Mouse (Mus musculus) heart, embryonic 13.5 days (tissue): Measurements from ENCODE around the gene Hoxc11. TPM values are rescaled to one million over a fixed set of nuclear protein-coding genes. Genes with fewer than 3 reads are reported as not detected.
A peak's percentile ranks its signal among the peaks of the same experiment; 100 is the strongest.

Source experiments
- ATAC-seq: fragments of 200-750 bp; cut with Nextera tagmentation; 2 replicates; pipeline ENCODE4 v1.8.0; 2017; ENCODE audit warnings: moderate TSS enrichment; ENCODE audit not compliant: insufficient number of reproducible peaks, low FRiP score, low TSS enrichment; ENCODE audit errors: extremely low read depth
- H3K27ac ChIP-seq: fragments of 300-500 bp; sonication (generic); replicated peaks from 2 replicates; pipeline ENCODE4 v1.5.1; 2015; ENCODE audit warnings: moderate library complexity, mild to moderate bottlenecking, inconsistent platforms
- H3K27me3 ChIP-seq: fragments of 300-500 bp; sonication (generic); replicated peaks from 2 replicates; pipeline ENCODE4 v1.6.1; 2015; ENCODE audit warnings: mild to moderate bottlenecking, inconsistent platforms
- H3K36me3 ChIP-seq: fragments of 300-500 bp; sonication (generic); 2 replicates; pipeline ENCODE4 v1.6.1; 2015; ENCODE audit warnings: mild to moderate bottlenecking, inconsistent platforms
- H3K4me1 ChIP-seq: fragments of 300-500 bp; sonication (generic); 2 replicates; pipeline ENCODE4 v1.6.1; 2015; ENCODE audit warnings: inconsistent platforms
- H3K4me2 ChIP-seq: fragments of 300-500 bp; sonication (generic); 2 replicates; pipeline ENCODE4 v1.6.1; 2015; ENCODE audit warnings: inconsistent platforms, mild to moderate bottlenecking, moderate library complexity
- H3K4me3 ChIP-seq: fragments of 300-500 bp; sonication (generic); 2 replicates; pipeline ENCODE4 v1.5.1; 2015; ENCODE audit warnings: moderate library complexity, mild to moderate bottlenecking, inconsistent platforms
- H3K9ac ChIP-seq: fragments of 300-500 bp; sonication (generic); 2 replicates; pipeline ENCODE4 v1.6.1; 2015; ENCODE audit warnings: inconsistent platforms, mild to moderate bottlenecking, moderate library complexity
- H3K9me3 ChIP-seq: fragments of 300-500 bp; sonication (generic); 2 replicates; pipeline ENCODE4 v1.6.1; 2016; ENCODE audit warnings: inconsistent platforms
- WGBS: fragments of 180-500 bp; shearing (Covaris S2); methylation state at CpG from one replicate; pipeline ENCODE4 v1.1.7; 2015; ENCODE audit warnings: mixed read lengths; 5-methylcytosine and 5-hydroxymethylcytosine counted together
- polyA plus RNA-seq: library from polyadenylated mRNA; unstranded; fragments of >200 nt; fragmentation: Nextera tagmentation; extraction: Ambion mirVana; gene quantifications from 2 replicates; pipeline ENCODE4 v1.2.1, GENCODE M21; 2015

The Hoxc11 gene
- polyA plus RNA-seq, 1 experiment from 2014 or later, result not detected

DNA sequence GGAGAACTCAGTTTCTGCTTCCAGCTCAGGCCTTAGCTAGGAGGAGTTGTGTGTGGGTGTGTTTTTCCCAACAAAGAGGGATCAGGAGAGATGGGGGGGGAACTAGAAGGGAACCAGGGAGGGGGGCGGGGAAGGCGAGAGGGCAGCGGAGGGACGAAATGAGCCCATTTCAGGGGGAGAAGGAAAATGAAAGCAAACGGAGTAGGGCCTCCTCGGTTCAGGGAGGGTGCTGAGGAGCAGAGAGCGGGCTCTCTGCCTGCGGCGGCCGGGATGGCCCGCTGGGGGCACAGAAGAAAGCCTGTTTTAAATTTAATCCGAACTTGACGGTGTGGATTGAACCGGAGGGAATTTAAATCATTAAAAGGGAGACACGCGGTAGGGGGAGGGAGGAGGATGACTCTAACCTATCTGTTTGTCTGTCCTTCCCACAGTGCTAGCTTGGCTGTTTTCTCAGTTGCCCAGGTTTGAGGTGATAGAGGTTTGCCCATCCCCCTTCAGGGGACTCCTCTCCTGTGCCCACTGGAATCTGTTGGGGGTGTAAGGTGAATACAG, 23.3 kb downstream of the Hoxc11 start:
- H3K9ac ChIP-seq, result no peak overlapping the region

GRCm38 (mm10) chr15:102978615-102979515, 24.6 kb downstream of the Hoxc11 start:
- Histone ChIP-seq H3K27me3 (peaks cover 100% of the 10 kb centered on the region), H3K4me3 (no peak overlapping the region), H3K4me1 (peaks cover 13% of the 10 kb centered on the region), H3K27ac (no peak overlapping the region), H3K4me2 (no peak overlapping the region), H3K9ac (no peak overlapping the region), H3K36me3 (no peaks in the 10 kb centered on the region), H3K9me3 (no peaks in the 10 kb centered on the region)
- no peak for ATAC-seq
- WGBS, result 4% methylated on average over 13 of the region's 13 CpGs

More for the DNA sequence above, 23.3 kb downstream of the Hoxc11 start:
- Histone ChIP-seq H3K4me3 (peak overlapping the region; percentile 35), H3K4me1 (peaks cover 13% of the 10 kb centered on the region), H3K27me3 (peaks cover 100% of the 10 kb centered on the region), H3K9me3 (no peaks in the 10 kb centered on the region), H3K4me2 (peak overlapping the region; percentile 51), H3K36me3 (no peaks in the 10 kb centered on the region), H3K27ac (no peak overlapping the region)
- ATAC-seq, result no peak
- WGBS, result 3% methylated on average over 16 of the region's 16 CpGs

DNA sequence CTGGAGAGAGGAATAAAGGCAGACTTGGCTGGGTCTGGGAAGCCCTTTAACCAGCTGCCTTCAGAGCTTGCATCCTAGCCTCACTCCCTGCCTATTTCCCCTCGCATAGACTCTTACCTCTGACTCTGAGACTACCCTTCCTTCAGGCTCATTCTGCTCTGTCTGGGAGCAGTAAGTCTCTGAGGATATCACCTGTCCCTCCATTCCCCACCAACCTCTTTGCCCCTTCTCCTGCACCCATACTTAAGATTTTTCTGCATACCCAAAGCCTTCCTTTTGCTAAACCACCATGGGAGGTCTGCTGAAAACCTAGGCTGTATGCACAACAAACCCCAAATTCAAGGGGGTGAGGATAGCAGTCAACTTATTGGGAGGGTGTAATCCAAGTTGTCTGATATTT, 25.7 kb downstream of the Hoxc11 start:
- Histone ChIP-seq H3K4me1 (peaks cover 13% of the 10 kb centered on the region), H3K9ac (no peak overlapping the region), H3K4me3 (no peak overlapping the region), H3K27me3 (peaks cover 100% of the 10 kb centered on the region), H3K36me3 (no peaks in the 10 kb centered on the region), H3K27ac (no peak overlapping the region), H3K9me3 (no peaks in the 10 kb centered on the region), H3K4me2 (no peak overlapping the region)
- WGBS, result 0% methylated on average over 1 of the region's 1 CpGs
- no peak for ATAC-seq

DNA sequence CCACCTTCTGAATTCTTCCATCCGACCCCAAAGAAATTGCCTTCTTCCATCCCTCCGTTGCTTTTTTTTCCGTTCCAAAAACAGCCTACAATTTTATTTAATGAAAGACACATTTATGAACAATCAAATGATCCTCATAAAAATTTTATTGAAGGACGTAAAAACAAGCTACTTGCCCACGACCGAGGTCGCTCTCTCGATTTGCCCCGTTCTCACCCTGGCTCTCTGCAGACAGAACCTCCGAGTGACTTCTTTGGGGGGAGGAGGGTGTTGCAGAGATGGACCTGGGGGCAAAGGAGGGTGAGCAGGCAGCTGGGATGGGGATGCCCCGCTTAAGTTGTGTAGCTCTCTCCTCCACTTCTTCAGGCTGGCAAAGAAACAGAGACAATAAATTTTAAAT, 26.1 kb downstream of the Hoxc11 start:
- Histone ChIP-seq H3K4me2 (no peak overlapping the region), H3K27me3 (peaks cover 100% of the 10 kb centered on the region), H3K36me3 (no peaks in the 10 kb centered on the region), H3K9me3 (no peaks in the 10 kb centered on the region), H3K27ac (no peak overlapping the region), H3K9ac (no peak overlapping the region), H3K4me3 (no peak overlapping the region), H3K4me1 (peaks cover 13% of the 10 kb centered on the region)
- ATAC-seq, result no peak
- WGBS, result 4% methylated on average over 11 of the region's 11 CpGs

GRCm38 (mm10) chr15:102980912-102981311, 26.7 kb downstream of the Hoxc11 start:
- Histone ChIP-seq H3K9me3 (no peaks in the 10 kb centered on the region), H3K4me3 (peak overlapping the region; percentile 42), H3K4me1 (peaks cover 13% of the 10 kb centered on the region), H3K27ac (no peak overlapping the region), H3K27me3 (peaks cover 100% of the 10 kb centered on the region), H3K4me2 (peak overlapping the region; percentile 62), H3K9ac (no peak overlapping the region), H3K36me3 (no peaks in the 10 kb centered on the region)
- 0% methylated on average over 14 of the region's 14 CpGs for WGBS
- no peak for ATAC-seq

DNA sequence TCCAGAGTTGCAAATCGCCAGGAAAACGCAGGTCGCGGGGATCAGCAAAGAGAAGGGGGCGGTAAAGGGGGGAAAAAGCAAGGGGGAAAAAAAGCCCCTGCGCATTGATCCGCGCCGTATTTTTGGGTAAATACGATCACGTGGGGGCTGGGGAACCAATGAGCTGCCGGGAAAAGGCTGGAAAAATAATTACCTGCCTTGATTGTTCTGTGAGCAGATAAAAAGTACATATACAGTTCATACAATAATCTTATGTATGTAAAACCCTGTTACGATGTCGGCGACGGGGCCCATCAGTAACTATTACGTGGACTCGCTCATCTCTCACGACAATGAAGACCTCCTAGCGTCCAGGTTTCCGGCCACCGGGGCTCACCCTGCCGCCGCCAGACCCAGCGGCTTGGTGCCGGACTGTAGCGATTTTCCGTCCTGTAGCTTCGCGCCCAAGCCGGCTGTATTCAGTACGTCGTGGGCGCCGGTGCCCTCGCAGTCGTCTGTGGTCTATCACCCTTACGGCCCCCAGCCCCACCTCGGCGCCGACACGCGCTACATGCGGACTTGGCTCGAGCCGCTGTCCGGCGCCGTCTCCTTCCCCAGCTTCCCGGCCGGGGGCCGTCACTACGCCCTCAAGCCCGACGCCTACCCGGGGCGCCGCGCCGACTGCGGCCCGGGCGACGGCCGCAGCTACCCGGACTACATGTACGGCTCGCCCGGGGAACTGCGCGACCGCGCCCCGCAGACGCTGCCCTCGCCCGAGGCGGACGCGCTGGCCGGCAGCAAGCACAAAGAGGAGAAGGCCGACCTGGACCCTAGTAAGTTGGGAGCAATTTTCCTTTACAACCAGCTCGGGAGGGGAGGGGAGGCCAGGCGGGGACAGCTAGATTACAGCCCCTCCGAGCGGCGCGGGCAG, 27.4 kb downstream of the Hoxc11 start:
- Histone ChIP-seq H3K4me3 (peak overlapping the region; percentile 42), H3K27me3 (peaks cover 100% of the 10 kb centered on the region), H3K9ac (no peak overlapping the region), H3K4me2 (peak overlapping the region; percentile 62), H3K27ac (no peak overlapping the region), H3K9me3 (no peaks in the 10 kb centered on the region), H3K36me3 (no peaks in the 10 kb centered on the region), H3K4me1 (peaks cover 13% of the 10 kb centered on the region)
- WGBS, result under 1% methylated on average over 88 of the region's 88 CpGs
- ATAC-seq, result no peak

DNA sequence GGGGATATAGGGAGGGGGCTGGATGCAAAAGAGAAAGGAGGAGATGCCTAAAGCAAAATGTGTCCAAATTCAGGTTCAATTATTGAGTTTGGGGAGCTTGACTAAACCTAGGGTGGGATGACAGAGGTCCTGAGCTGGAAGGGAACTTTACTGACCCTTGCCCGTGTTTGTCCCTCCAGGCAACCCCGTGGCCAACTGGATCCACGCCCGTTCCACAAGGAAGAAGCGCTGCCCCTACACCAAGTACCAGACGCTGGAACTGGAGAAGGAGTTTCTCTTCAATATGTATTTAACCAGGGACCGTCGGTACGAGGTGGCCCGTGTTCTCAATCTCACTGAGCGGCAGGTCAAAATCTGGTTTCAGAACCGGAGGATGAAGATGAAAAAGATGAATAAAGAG, 29.5 kb downstream of the Hoxc11 start:
- Histone ChIP-seq H3K4me1 (peaks cover 8% of the 10 kb centered on the region), H3K36me3 (no peaks in the 10 kb centered on the region), H3K27ac (no peak overlapping the region), H3K9me3 (no peaks in the 10 kb centered on the region), H3K4me3 (no peak overlapping the region), H3K4me2 (no peak overlapping the region), H3K9ac (no peak overlapping the region), H3K27me3 (peaks cover 100% of the 10 kb centered on the region)
- no peak for ATAC-seq
- WGBS, result 1% methylated on average over 12 of the region's 12 CpGs

- no peak overlapping the region for H3K9ac ChIP-seq
- no peak for ATAC-seq
- H3K4me3 ChIP-seq, result no peak overlapping the region
- H3K27me3 ChIP-seq, result peaks cover 100% of the 10 kb centered on the region
- H3K4me2 ChIP-seq, result no peak overlapping the region
- no peaks in the 10 kb centered on the region for H3K9me3 ChIP-seq
- peaks cover 8% of the 10 kb centered on the region for H3K4me1 ChIP-seq
- 2% methylated on average over 10 of the region's 10 CpGs for WGBS
- no peak overlapping the region for H3K27ac ChIP-seq
- H3K36me3 ChIP-seq, result no peaks in the 10 kb centered on the region
Measured at GRCm38 (mm10) chr15:102984521-102984920, 30.3 kb downstream of the Hoxc11 start.

GRCm38 (mm10) chr15:102984925-102985324, 30.7 kb downstream of the Hoxc11 start:
- Histone ChIP-seq H3K4me3 (no peak overlapping the region), H3K4me1 (peaks cover 8% of the 10 kb centered on the region), H3K4me2 (no peak overlapping the region), H3K9ac (no peak overlapping the region), H3K36me3 (no peaks in the 10 kb centered on the region), H3K27ac (no peak overlapping the region), H3K9me3 (no peaks in the 10 kb centered on the region), H3K27me3 (peaks cover 100% of the 10 kb centered on the region)
- ATAC-seq, result no peak
- WGBS, result 7% methylated on average over 3 of the region's 3 CpGs

- no peak overlapping the region for H3K4me3 ChIP-seq
- no peak overlapping the region for H3K9ac ChIP-seq
- H3K36me3 ChIP-seq, result no peaks in the 10 kb centered on the region
- peaks cover 5% of the 10 kb centered on the region; the same call in 1 of the 2 replicates for H3K4me1 ChIP-seq
- 3% methylated on average over 21 of the region's 21 CpGs for WGBS
- no peaks in the 10 kb centered on the region for H3K9me3 ChIP-seq
- no peak overlapping the region for H3K27ac ChIP-seq
- H3K4me2 ChIP-seq, result no peak overlapping the region
- peaks cover 100% of the 10 kb centered on the region for H3K27me3 ChIP-seq
- no peak for ATAC-seq
Measured at GRCm38 (mm10) chr15:102987124-102987833, 33.1 kb downstream of the Hoxc11 start.
